Mouse (Mus musculus): ENCODE measurements around the gene Mccc1.

- no peak for TF ChIP-seq CTCF (IDR thresholded peaks at IDR 0.05)
- TF ChIP-seq EP300 (IDR thresholded peaks at IDR 0.05), result no peak
These were observed 46.7 kb downstream of the Mccc1 start for GRCm38 (mm10) chr3:35953816-35954215.

Measured in lung, postnatal 0 days (tissue).